Mouse (Mus musculus) neural tube, embryonic 13.5 days (tissue): ENCODE results near the gene Uba52. TPM values are rescaled to one million over a fixed set of nuclear protein-coding genes. Genes with fewer than 3 reads are reported as not detected.

Source experiments
- ATAC-seq: fragments of 200-750 bp; cut with Nextera tagmentation; 2 replicates; pipeline ENCODE4 v1.8.0; 2017; ENCODE audit warnings: low read depth, mild to moderate bottlenecking, moderate TSS enrichment, moderate library complexity
- H3K27ac ChIP-seq: fragments of 300-500 bp; sonication (generic); replicated peaks from 2 replicates; pipeline ENCODE4 v1.5.1; 2015; ENCODE audit warnings: moderate library complexity, mild to moderate bottlenecking, inconsistent platforms
- H3K27me3 ChIP-seq: fragments of 300-500 bp; sonication (generic); 2 replicates; pipeline ENCODE4 v1.6.1; 2015; ENCODE audit warnings: mild to moderate bottlenecking, inconsistent platforms
- H3K36me3 ChIP-seq: fragments of 300-500 bp; sonication (generic); 2 replicates; pipeline ENCODE4 v1.6.1; 2015; ENCODE audit warnings: mild to moderate bottlenecking, inconsistent platforms
- H3K4me1 ChIP-seq: fragments of 300-500 bp; sonication (generic); replicated peaks from 2 replicates; pipeline ENCODE4 v1.6.1; 2015; ENCODE audit warnings: inconsistent platforms
- H3K4me2 ChIP-seq: fragments of 300-500 bp; sonication (generic); 2 replicates; pipeline ENCODE4 v1.6.1; 2015; ENCODE audit warnings: inconsistent platforms, mild to moderate bottlenecking, moderate library complexity
- H3K4me3 ChIP-seq: fragments of 300-500 bp; sonication (generic); 2 replicates; pipeline ENCODE4 v1.5.1; 2015; ENCODE audit warnings: mild to moderate bottlenecking, inconsistent platforms
- H3K9ac ChIP-seq: fragments of 300-500 bp; sonication (generic); 2 replicates; pipeline ENCODE4 v1.6.1; 2015; ENCODE audit warnings: moderate library complexity, mild to moderate bottlenecking, inconsistent platforms
- H3K9me3 ChIP-seq: fragments of 300-500 bp; sonication (generic); 2 replicates; pipeline ENCODE4 v1.6.1; 2016; ENCODE audit warnings: inconsistent platforms
- WGBS: fragments of 180-500 bp; shearing (Covaris S2); methylation state at CpG from one replicate; pipeline ENCODE4 v1.1.7; 2015; 5-methylcytosine and 5-hydroxymethylcytosine counted together
- polyA plus RNA-seq: library from polyadenylated mRNA; unstranded; fragments of >200 nt; fragmentation: Nextera tagmentation; extraction: Ambion mirVana; gene quantifications from 2 replicates; pipeline ENCODE4 v1.2.1, GENCODE M21; 2015

The Uba52 gene
- polyA plus RNA-seq, 1 experiment from 2014 or later = 800 TPM

DNA sequence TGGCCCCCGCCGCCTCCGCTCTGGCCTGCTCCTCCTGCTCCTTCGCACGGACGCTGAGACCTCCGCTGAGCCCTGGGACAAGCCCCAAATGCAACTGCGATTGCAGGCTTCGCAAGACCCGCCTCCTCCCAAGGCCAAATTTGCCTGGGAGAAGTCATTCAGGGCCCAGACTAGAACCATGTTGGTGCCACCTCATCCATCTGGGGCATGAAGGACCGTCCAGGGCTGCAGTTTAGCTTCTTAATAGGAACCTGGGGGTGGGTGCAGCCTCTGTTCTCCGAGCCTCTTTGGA, 14.9 kb downstream of the Uba52 start:
- Histone ChIP-seq H3K4me1 (peaks cover 49% of the 10 kb centered on the region), H3K27me3 (peaks cover 100% of the 10 kb centered on the region), H3K9ac (peak overlapping the region; percentile 47), H3K27ac (no peak overlapping the region), H3K4me3 (peak overlapping the region; percentile 14; the same call in 1 of the 2 replicates), H3K36me3 (no peaks in the 10 kb centered on the region), H3K4me2 (peak overlapping the region; percentile 24; the same call in 1 of the 2 replicates), H3K9me3 (no peaks in the 10 kb centered on the region)
- ATAC-seq = no peak
- WGBS = 5% methylated on average over 12 of the region's 12 CpGs

DNA sequence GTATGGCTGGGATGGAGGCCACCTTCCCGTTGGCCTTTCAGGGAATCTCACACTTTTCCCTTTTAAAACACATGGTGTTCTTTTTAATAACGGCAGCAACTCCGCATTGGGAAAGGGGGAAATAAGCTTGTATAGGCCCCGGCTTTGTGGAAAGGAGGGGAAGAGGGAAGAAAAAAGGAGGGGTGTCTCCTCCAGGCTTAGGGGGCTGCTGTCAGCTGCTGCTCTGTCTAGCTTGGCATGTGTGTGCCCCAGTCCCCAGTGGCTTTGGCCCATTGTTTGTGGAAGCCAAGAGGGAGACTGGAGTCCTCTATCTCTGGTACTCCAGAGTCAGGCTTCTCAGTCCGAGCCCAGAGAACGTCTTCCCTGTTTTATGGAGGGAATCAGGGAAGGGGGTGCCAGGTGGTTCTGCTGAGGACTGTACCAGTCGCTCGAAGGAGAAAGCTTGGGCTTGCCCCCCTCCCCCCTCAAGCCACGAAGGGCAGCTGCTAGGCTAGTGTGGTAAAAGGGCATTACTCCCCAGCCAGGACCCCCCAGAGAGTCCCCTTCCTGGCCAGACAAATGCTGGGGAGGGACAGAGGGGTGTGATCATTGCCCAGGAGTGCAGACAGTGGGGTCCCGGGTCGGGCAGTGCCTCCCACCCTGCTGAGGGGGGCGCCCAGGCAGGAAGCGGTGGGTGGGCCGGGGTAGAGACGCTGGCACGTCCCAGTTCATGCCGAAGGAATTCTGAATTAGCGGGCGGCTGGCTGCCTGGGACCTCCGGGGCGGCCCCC, 15.4 kb downstream of the Uba52 start:
- peak overlapping the region; percentile 14; the same call in 1 of the 2 replicates for H3K4me3 ChIP-seq
- no peaks in the 10 kb centered on the region for H3K36me3 ChIP-seq
- peaks cover 100% of the 10 kb centered on the region for H3K27me3 ChIP-seq
- peaks cover 49% of the 10 kb centered on the region for H3K4me1 ChIP-seq
- no peak overlapping the region for H3K27ac ChIP-seq
- H3K9ac ChIP-seq = peak overlapping the region; percentile 47
- H3K9me3 ChIP-seq = no peaks in the 10 kb centered on the region
- 1% methylated on average over 20 of the region's 21 CpGs for WGBS
- peak; percentile 2; the same call in 1 of the 2 replicates for ATAC-seq
- peak overlapping the region; percentile 24; the same call in 1 of the 2 replicates for H3K4me2 ChIP-seq

DNA sequence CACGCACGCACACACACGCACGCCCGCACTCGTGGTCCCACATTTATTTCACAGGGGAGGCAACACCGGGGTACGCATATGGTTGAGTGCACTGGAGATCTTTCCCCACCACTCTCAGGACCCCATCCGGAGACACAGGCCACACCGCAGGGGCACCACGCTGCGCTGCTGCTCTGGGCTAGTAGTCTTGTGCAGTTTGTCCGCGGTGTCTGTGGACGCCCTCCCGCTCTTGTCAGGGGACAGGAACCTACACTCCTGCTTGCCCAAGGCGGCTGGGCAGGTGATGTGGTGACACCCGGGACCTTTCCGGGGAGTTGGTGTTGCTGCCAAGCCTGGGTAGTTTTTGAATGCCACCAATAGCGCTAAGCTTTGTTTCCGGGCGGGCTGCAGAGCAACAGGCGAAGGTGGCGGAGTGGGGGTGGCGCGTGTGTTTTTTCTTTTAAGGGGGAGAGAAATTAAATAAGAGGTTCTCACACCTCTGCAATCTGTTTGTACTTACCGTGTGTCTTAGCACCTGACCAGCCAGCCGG, 16.1 kb downstream of the Uba52 start:
- ATAC-seq = no peak
- H3K27ac ChIP-seq = no peak overlapping the region
- H3K4me1 ChIP-seq = peaks cover 55% of the 10 kb centered on the region

DNA sequence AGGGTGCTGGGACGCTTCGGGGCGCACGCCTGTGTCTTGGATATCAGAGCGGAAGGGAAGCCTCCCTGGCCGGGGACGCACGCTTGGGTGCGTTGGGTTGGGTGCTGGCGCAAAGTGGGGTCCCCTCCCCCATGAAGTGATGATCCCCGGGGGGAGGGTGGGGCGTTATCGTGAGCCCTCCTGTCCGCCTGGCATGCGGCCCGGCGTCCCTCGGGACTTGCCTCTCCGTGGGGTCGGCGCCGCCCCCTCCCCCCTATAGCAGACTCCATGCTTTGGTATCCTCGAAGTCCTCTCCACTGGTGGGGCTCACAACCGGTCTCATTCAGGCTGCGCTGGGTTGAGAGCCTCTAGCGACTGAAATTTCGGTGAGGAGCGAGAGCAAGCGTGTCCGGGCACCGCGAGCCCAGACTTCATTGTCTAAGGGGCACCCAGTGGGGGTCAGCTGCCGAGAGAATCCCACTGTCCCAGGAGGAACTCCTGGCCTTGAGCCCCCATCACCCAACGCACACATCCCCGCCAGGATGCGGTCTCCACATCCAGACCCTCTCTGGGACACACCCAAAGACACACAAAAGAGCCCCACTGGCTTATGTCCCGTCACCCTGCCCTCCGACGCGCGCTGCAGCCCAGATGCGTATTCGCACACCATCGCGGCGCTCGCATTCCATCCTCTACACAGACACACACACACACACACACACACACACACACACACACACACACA, 16.7 kb downstream of the Uba52 start:
- Histone ChIP-seq H3K4me1 (peaks cover 61% of the 10 kb centered on the region), H3K9ac (0 out of 2 replicates have a peak overlapping the region, but pooled peaks have one; percentile 64), H3K4me3 (peak overlapping the region; percentile 34)

More for the DNA sequence above, 16.1 kb downstream of the Uba52 start:
- 1% methylated on average over 28 of the region's 28 CpGs for WGBS
- no peak overlapping the region for H3K9ac ChIP-seq
- no peaks in the 10 kb centered on the region for H3K36me3 ChIP-seq
- no peaks in the 10 kb centered on the region for H3K9me3 ChIP-seq
- H3K4me3 ChIP-seq = no peak overlapping the region
- peaks cover 100% of the 10 kb centered on the region for H3K27me3 ChIP-seq
- peak overlapping the region; percentile 59 for H3K4me2 ChIP-seq

DNA sequence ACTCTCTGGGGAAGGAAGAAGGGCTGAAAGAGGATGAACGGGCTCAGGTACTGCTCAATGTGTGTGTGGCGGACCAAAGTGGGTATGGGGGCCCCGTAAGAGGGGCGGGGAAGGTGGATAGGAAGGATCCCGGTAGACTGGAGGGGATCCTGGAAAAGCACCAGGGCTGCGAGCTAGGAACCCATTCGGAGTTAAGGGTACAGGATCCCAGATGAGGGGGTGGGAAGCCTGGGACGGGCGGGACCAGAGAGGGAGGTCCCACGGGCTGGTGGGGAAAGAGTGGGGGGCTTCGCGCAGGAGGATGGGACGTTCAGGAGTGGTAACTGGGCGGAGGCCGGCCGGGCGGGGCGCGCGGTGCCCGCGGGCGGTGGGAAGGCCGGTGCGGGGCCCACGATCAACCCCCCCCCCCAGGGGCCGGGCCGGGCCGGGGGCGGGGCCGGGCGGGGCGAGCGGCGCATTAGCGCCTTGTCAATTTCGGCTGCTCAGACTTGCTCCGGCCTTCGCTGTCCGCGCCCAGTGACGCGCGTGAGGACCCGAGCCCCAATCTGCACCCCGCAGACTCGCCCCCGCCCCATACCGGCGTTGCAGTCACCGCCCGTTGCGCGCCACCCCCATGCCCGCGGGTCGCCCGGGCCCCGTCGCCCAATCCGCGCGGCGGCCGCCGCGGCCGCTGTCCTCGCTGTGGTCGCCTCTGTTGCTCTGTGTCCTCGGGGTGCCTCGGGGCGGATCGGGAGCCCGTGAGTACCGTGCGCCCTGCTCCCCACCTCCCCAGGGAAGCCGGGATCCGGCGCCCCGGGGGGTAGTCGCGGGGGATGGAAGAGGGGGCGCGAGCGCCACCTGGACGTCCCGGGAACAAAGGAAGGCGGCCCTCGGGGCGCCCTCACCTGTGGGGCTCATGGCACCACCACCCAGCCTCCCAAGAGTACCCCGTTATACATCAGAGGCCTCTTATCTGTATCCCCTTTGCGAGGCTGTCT, 17.6 kb downstream of the Uba52 start, which contains the start of gene Crlf1:
Crlf1 (plus strand) TSS at position 495 of the 977 bp plus-strand sequence.
- ATAC-seq = no peak
- Histone ChIP-seq H3K36me3 (no peaks in the 10 kb centered on the region), H3K9ac (peak within 1 kb of the TSS; percentile 64), H3K27me3 (peaks cover 100% of the 10 kb centered on the region), H3K4me2 (peak within 1 kb of the TSS; percentile 59), H3K9me3 (no peaks in the 10 kb centered on the region), H3K4me1 (peaks cover 69% of the 10 kb centered on the region), H3K27ac (no peak within 1 kb of the TSS), H3K4me3 (peak within 1 kb of the TSS; percentile 34)
- under 1% methylated on average over 61 of the region's 93 CpGs for WGBS

More for the DNA sequence above, 16.7 kb downstream of the Uba52 start:
- Histone ChIP-seq H3K4me2 (peak overlapping the region; percentile 59), H3K27ac (no peak overlapping the region), H3K27me3 (peaks cover 100% of the 10 kb centered on the region), H3K9me3 (no peaks in the 10 kb centered on the region), H3K36me3 (no peaks in the 10 kb centered on the region)
- 2% methylated on average over 47 of the region's 47 CpGs for WGBS
- ATAC-seq = no peak

DNA sequence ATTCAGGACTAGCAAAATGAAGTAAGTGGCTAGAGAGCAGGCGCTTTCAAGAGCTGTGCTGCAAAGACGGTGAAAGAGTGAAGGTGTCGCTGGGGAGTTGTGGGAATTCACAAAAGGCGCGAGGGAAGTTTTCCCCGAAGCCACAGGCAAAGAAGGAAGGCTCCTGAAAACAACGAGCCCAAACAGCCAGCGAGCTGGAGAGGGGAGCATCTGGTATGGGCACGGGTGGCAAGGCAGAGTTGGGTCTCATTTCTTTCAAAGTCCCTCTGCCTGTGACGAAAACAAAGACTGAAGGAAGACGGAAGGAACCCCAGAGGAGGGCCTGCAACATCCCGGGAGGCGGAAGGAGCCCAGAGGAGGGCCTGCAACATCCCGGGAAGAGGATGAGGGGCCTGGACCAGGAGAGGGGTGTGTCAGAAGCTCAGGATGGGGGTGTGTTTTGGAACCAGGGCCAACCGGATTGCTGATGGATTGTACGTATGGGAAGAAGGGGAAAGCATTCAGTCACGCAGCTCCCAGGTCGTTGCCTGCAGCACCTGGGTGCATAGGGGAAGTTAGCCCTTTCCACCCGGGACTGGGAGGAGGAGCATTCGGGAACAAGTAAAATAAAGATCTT, 19.6 kb downstream of the Uba52 start:
- WGBS = 2% methylated on average over 20 of the region's 20 CpGs
- Histone ChIP-seq H3K27ac (no peak overlapping the region), H3K4me1 (peaks cover 84% of the 10 kb centered on the region), H3K36me3 (no peaks in the 10 kb centered on the region), H3K4me2 (no peak overlapping the region), H3K27me3 (peaks cover 95% of the 10 kb centered on the region), H3K9ac (no peak overlapping the region), H3K4me3 (no peak overlapping the region), H3K9me3 (no peaks in the 10 kb centered on the region)
- ATAC-seq = no peak

DNA sequence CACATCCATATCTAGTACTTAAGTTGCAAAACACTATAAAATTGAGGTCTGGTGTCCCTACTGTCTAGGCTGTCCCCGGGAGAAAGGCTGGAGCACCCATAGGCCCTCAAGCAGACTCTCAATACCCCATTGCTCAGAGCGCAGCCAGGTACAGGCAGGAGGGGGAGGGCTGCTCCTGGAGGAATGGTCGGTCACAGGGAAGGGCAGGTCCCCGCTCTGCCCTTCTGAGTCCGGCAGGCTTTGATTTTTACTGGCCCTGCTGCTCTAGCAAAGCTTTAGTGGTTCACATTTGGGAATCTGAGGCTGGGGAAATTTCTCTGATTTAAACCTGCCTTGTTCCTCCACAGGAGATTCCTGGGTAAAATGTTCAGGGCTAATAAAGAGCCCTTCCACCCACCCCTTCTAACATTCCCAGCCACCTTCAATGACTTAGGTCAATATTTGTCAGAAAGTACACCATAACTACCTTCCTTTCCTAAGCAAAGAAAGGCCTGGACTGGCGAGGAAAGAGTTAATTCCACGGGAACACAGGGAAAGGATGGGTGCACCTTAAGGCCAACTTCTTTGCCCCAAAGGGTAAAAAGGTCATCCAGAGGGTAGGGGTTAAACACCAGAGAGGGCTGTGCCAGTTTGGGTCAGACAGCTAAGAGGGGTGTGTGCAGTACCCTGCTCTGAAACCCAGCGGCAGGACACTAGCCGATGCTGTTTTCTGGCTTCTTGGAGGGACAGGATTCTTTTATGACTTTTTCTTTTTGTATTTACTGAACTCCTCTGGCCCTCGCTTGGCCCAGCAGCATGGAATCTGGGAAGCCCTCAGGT, 20.3 kb downstream of the Uba52 start:
- WGBS = 4% methylated on average over 10 of the region's 10 CpGs
- H3K9me3 ChIP-seq = no peaks in the 10 kb centered on the region
- H3K27ac ChIP-seq = no peak overlapping the region
- H3K4me2 ChIP-seq = no peak overlapping the region
- no peak overlapping the region for H3K9ac ChIP-seq
- no peak overlapping the region for H3K4me3 ChIP-seq
- H3K36me3 ChIP-seq = no peaks in the 10 kb centered on the region
- no peak for ATAC-seq
- peaks cover 95% of the 10 kb centered on the region for H3K27me3 ChIP-seq
- H3K4me1 ChIP-seq = peaks cover 81% of the 10 kb centered on the region

DNA sequence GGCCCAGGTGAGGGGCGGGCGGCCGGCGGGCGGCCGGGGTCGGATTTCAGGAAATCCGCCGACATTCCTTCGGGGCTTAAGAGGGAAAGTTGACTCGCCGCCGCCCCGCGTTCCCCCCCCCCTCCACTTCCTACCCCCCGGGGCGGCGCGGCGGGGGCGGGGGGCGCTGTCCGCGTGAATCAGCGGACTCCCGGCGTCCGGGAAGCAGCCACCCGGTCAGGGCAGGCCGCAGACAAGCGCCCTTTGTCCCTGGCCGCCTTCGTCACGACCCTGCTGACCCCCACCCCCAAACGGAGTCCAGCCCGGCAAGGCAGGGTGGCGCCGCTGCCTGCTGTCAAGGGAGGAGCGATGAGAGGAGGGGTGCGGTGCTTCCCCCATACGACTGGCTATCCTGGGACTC, 21.0 kb downstream of the Uba52 start:
- Histone ChIP-seq H3K4me2 (peak overlapping the region; percentile 38), H3K36me3 (no peaks in the 10 kb centered on the region), H3K9ac (no peak overlapping the region), H3K4me1 (peaks cover 74% of the 10 kb centered on the region), H3K9me3 (no peaks in the 10 kb centered on the region), H3K27me3 (peaks cover 95% of the 10 kb centered on the region), H3K27ac (no peak overlapping the region), H3K4me3 (peak overlapping the region; percentile 18)
- 1% methylated on average over 35 of the region's 41 CpGs for WGBS
- ATAC-seq = no peak

DNA sequence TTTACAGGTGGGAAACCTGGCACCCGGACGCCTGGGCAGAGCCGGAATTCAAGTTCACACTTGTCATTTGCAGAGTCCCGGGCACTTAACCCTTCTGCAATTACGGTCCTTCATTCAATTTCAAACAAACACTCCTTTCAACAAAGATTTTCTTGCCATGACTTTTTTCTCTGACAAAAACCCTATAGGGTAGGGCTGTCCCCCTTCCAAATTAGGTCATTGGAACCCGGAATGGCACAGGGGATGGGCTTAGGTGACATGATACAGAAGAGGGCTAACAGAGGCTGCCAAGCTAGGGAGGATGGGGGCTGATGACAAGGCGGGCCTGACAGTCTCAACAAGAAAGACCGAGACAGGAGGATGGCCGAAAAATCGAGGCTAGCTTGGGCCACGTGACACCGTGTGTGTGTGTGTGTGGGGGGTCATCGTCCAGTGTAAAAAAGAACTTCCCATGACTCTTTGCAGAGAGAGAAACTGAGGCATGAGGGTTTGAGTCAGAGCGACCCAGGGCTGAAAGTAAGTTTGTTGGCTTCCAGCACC, 21.6 kb downstream of the Uba52 start:
- Histone ChIP-seq H3K27ac (no peak overlapping the region), H3K4me3 (peak overlapping the region; percentile 26), H3K27me3 (peaks cover 95% of the 10 kb centered on the region), H3K9ac (no peak overlapping the region), H3K36me3 (no peaks in the 10 kb centered on the region), H3K9me3 (no peaks in the 10 kb centered on the region), H3K4me2 (peak overlapping the region; percentile 38), H3K4me1 (peaks cover 68% of the 10 kb centered on the region)
- ATAC-seq = no peak
- 3% methylated on average over 14 of the region's 14 CpGs for WGBS

DNA sequence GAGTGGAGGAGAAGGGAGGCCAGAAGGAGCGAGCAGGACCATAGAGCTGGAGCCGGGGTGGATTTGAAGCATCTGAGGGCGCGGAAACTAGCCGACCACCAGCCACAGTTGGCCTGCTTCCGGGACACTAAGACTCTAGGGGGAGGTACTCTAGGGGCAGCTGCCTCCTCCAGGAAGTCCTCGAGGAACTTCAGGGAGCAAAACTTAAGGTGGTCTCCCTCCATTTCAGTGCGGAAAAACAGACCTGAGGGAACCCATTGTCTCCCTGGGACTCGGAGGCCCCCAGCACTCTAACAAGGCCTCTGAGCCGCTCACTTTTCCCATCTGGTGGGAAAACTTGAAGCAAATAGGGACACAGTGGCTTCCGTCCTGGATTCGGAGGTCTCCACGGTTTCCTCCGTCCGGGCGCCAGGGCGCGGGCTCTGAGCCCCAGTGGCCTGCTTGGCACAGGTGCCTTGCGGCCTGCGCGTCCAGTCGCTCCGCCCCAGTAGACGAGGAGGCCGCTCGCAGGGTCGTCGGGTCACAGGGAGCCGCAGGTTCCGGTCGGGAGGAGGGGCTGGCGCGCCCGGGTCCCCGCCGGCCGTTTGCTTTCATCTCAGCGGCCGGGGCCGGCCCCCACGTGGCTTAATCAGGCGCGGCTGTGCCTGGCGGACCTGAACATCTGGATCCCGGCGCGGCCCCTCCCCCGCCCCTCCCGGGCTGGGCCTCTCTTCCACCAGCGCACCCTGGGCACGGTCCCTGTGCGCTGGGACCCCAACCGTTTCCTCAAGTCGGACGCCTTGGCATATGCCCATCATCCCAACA, 22.4 kb downstream of the Uba52 start:
- peak overlapping the region; percentile 26 for H3K4me3 ChIP-seq
- H3K4me1 ChIP-seq = peaks cover 60% of the 10 kb centered on the region
- WGBS = 2% methylated on average over 55 of the region's 55 CpGs
- peak overlapping the region; percentile 59 for H3K9ac ChIP-seq
- no peaks in the 10 kb centered on the region for H3K9me3 ChIP-seq
- no peak overlapping the region for H3K27ac ChIP-seq
- H3K27me3 ChIP-seq = peaks cover 95% of the 10 kb centered on the region
- H3K4me2 ChIP-seq = peak overlapping the region; percentile 62
- H3K36me3 ChIP-seq = no peaks in the 10 kb centered on the region
- no peak for ATAC-seq
